Mouse (Mus musculus) B cell, adult (primary cell): Measurements from ENCODE around the gene Gria2. TPM values are rescaled to one million over a fixed set of nuclear protein-coding genes. Genes with fewer than 3 reads are reported as not detected.

Source experiments
- total RNA-seq: library from RNA; stranded (reverse); gene quantifications from 4 replicates; pipeline ENCODE4 v1.2.4, GENCODE M21; 2023; ENCODE audit not compliant: inconsistent age

Gene Gria2
- not detected in 4 replicates for total RNA-seq

DNA sequence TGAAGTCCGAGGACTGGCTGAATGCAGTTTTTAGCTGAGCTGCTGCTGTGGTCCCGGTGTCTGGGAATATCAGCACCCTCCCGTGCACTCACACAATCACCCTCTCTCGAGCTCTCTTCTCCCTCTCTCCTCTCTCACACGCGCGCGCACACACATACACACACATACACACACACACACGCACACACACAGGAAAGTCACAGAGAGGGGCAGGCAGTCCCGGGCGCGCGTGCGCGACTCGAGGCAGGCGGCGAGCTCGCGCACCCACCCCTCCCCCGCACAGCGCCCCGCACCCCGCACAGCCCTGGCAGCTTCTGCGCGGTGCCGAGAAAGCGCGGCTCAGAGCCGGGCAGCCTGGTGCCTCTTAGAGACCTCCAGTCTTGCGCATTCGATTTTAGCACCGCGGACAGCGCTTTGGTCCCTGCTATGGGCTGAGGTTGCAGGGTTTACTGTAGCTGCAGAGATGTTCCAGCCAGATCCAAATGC lies at the start of gene Gria2:
TSS of gene Gria2 (minus strand) at position 240 of the 486 bp plus-strand sequence.

Other genes starting within 250 kb of the Gria2 start
- not detected in 4 replicates for gene Glrb, start 110.8 kb upstream of the Gria2 start, total RNA-seq
- gene Pdgfc, start 233.6 kb upstream of the Gria2 start, total RNA-seq = not detected in 4 replicates